Mouse (Mus musculus): ENCODE data around the gene Gbx1.

- TF ChIP-seq CTCF (IDR thresholded peaks at IDR 0.05; ENCODE audit: control insufficient read depth, insufficient read depth, low read length), result no peak
- no peak for TF ChIP-seq POLR2A (IDR thresholded peaks at IDR 0.05; ENCODE audit: borderline replicate concordance, control insufficient read depth, low read depth, low read length)
Observed at GRCm38 (mm10) chr5:24455076-24455475, 71.9 kb downstream of the Gbx1 start.

All from bone marrow, adult 2 months (tissue).